Mouse (Mus musculus): ENCODE measurements around the gene Gnb1. TPM values are rescaled to one million over a fixed set of nuclear protein-coding genes. Genes with fewer than 3 reads are reported as not detected.

The Gnb1 gene
- polyA plus RNA-seq, 1 experiment: 1,100 TPM

DNA sequence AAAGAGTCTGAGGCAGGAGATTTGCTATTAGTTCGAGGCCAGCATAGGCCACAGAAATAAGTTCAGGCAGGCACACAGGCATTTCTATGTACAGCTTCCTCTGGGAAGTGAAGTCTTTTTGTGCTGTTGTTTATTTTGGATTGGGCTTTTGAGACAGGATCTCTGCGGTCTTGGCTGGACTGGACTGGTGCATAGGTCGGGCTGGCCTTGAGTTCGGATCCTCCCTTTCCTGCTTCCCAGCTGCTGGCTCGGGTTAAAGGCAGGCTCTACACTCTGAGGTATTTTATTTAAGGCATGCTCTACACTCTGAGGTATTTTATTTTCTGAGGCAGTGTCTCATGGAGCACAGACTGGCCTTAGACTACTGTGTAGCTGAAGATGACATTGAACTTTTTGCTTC, 34.6 kb downstream of the Gnb1 start:
- WGBS: 51% methylated on average over 5 of the region's 5 CpGs
- no peak for DNase-seq (ENCODE audit: low read depth, low spot score)

GRCm38 (mm10) chr4:155529294-155529693, 38.1 kb downstream of the Gnb1 start:
- 52% methylated on average over 3 of the region's 3 CpGs for WGBS
- no peak for DNase-seq (ENCODE audit: low read depth, low spot score)

GRCm38 (mm10) chr4:155549993-155550392, 58.8 kb downstream of the Gnb1 start:
- no peak for DNase-seq (ENCODE audit: low read depth, low spot score)
- 86% methylated on average over 7 of the region's 7 CpGs for WGBS

DNA sequence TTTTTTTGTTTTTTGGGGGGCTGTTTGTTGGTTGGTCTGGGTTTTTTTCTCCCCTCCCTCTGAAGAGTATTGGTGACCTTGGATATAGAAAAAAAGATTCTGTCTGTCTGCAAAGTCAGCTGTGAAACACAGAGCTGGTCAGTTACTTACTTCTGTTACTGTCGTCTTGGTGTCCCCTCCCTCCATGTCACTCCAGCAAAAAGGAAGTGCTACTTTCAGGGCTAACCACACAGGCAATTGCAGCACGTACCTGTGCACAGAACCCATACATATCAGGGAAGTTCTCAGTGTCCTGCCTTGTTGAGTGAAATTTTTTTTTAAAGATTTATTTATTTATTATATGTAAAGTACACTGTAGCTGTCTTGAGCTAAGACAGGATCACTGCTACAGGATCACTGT, 59.3 kb downstream of the Gnb1 start:
- no peak for DNase-seq (ENCODE audit: low read depth, low spot score)
- 63% methylated on average over 2 of the region's 2 CpGs for WGBS

GRCm38 (mm10) chr4:155551073-155551472, 59.9 kb downstream of the Gnb1 start:
- 88% methylated on average over 4 of the region's 4 CpGs for WGBS
- no peak for DNase-seq (ENCODE audit: low read depth, low spot score)

DNA sequence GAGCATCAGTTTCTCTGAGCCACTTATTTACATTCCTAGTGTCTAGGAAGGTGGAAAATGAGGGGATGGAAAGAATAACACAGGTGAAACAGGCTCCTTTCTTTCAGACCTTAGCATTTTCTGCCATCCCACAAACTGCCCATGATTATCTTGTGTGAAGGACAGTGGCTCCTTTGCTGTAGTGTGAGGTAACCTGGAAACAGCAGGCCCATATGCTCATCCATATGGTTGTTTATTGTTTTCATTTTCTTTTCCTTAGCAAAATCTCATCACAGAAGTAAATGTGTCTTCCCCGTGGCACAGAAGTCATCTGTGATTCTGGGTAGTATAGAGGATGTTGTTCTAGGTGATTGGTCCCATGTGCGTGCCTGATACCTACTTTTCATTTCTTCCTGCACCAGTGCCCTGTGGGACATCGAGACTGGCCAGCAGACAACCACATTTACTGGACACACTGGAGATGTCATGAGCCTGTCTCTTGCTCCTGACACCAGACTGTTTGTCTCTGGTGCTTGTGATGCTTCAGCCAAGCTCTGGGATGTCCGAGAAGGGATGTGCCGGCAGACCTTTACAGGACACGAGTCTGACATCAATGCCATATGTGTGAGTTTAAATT, 61.9 kb downstream of the Gnb1 start:
- DNase-seq (ENCODE audit: low read depth, low spot score): no peak
- WGBS: 89% methylated on average over 6 of the region's 6 CpGs

DNA sequence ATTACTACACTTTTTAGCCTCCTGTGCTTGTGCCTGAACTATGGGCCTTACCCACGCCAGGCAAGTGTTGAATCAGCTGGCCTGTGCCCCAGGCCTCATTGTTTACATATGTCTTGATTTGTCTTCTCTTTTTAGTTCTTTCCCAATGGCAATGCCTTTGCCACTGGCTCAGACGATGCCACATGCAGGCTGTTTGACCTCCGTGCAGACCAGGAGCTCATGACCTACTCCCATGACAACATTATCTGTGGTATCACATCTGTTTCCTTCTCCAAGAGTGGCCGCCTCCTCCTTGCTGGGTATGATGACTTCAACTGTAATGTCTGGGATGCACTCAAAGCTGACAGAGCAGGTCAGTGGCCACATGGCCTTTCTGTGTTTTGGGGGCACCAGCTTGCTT, 63.7 kb downstream of the Gnb1 start:
- 45% methylated on average over 4 of the region's 4 CpGs for WGBS
- no peak for DNase-seq (ENCODE audit: low read depth, low spot score)

DNA sequence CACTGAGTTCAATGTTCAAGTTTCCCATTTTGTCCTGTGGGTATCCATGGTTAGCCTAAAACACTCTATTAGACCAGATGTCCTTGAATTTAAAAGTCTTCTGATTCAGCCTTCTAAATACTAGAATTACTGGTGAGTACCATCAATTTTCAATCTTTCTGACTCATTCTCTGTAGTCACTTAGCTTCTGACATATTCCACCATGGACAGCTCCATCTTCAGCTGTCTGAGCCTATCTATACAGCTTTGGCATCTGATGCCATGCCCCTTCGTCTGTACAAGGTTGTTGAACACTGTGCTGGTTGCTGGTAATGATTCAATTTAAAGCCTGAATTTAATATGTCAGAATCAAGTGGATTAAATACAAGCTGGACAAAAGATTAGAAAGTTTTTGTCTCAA, 64.3 kb downstream of the Gnb1 start:
- DNase-seq (ENCODE audit: low read depth, low spot score): no peak
- 34% methylated on average over 1 of the region's 1 CpGs for WGBS

DNA sequence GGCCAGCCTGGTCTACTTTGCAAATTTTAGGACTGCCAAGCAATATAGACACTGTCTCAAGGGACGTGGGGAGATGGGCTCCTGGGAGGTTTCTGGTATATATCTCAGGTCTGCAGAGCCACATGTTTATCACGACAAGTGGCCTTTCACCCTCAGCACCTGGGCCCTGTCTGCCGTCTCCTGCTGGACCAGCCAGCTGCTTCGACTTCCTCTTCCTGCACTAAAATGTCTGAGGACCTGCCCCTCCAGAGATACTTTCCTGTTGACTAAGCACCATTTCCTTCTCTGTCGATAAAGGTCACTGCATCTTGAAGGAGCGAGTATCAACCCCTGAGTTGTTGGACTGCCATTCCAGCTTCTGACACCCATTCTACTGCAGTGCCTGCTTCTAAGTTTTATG, 68.3 kb downstream of the Gnb1 start:
- DNase-seq (ENCODE audit: low read depth, low spot score): no peak

GRCm38 (mm10) chr4:155560932-155561331, 69.8 kb downstream of the Gnb1 start:
- no peak for DNase-seq (ENCODE audit: low read depth, low spot score)
- WGBS: 48% methylated on average over 2 of the region's 2 CpGs

More for the DNA sequence above, 68.3 kb downstream of the Gnb1 start:
- 16% methylated on average over 6 of the region's 6 CpGs for WGBS

GRCm38 (mm10) chr4:155561661-155562442, 70.7 kb downstream of the Gnb1 start, which contains the start of gene Nadk:
TSS of gene Nadk (plus strand) at chr4:155562378.
- DNase-seq (ENCODE audit: low read depth, low spot score): no peak
- 23% methylated on average over 7 of the region's 7 CpGs for WGBS

GRCm38 (mm10) chr4:155562725-155563399, 71.7 kb downstream of the Gnb1 start:
- WGBS: 2% methylated on average over 19 of the region's 19 CpGs
- DNase-seq (ENCODE audit: low read depth, low spot score): no peak

GRCm38 (mm10) chr4:155563400-155564231, 72.5 kb downstream of the Gnb1 start:
- DNase-seq (ENCODE audit: low read depth, low spot score): peak; percentile 93
- 1% methylated on average over 69 of the region's 69 CpGs for WGBS

DNA sequence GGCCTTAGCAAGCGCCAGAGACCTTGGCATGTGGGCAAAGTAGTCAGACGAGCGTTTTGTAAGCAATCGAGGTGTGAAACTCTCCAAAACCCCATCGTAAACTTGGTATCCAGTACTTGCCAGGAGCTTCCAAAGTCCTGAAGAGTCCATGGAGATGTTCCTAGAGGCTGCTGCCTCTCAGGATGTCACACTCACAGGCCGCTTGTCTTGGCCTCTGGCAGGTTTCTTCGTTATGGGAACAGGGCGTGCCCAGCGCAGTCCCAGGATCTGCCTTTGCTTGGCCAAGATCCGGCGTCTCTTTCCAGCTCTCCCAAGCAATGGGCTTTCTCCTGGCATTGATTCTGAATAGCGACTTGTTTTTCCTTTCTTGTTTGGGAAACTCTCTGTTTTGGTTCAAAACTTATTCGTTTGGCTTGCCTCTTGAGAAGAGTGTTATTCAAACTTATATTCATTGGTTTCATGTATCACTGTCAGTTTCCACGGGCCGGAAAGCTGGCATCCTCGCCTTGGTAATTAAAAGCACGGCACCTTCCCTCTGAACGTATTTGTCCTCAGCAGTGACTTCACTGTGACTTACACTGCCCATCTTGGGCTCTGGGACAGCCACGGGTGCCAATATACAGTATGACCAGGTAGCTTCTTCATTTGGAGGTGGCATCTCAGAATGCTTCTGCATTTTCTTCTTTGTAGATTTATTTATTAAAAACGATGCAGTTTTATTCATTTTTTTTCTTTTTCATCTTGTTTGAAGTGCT, 73.3 kb downstream of the Gnb1 start:
- WGBS: 4% methylated on average over 20 of the region's 20 CpGs
- no peak for DNase-seq (ENCODE audit: low read depth, low spot score)

DNA sequence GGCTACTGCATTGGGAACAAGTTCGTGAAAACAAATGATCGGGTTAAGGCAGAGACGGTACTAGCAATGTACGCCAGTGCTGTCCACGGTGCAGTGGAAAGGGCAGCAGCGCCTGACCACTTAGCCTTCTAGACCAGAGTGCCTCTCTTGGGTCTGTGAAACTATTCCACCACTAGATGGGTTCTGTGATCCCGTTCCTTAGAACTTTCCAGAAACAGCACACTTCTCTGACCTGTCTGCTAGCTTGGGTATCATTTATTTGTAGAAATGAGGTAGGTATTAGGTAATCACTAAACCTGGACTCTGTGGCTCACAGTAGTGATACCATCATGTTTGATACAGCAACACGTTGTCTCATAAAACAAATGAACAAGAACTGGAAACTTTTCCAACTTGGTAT, 75.4 kb downstream of the Gnb1 start:
- no peak for DNase-seq (ENCODE audit: low read depth, low spot score)
- 60% methylated on average over 8 of the region's 8 CpGs for WGBS

GRCm38 (mm10) chr4:155568170-155568569, 77.0 kb downstream of the Gnb1 start:
- DNase-seq (ENCODE audit: low read depth, low spot score): no peak

GRCm38 (mm10) chr4:155568632-155569370, 77.6 kb downstream of the Gnb1 start:
- no peak for DNase-seq (ENCODE audit: low read depth, low spot score)
- 57% methylated on average over 7 of the region's 7 CpGs for WGBS

More at GRCm38 (mm10) chr4:155568170-155568569, 77.0 kb downstream of the Gnb1 start:
- WGBS: 3% methylated on average over 2 of the region's 2 CpGs

DNA sequence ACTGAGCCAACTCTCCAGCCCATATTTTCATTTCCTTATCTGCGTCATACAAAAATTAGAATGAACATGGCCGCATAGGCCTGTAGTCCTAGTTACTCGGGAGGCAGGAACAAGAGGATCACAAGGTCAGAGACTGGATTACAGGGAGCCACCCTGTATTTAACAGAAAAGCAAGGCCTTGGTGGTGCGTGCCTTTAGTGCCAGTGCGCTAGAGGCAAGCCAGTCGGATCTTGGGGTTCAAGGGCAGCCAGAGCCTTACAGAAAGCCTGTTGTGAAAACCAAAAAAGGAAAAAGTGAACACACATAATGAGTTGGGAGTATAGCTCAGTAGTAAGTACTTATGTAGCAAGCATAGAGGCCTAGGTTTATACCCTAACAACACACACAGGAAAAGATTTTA, 78.7 kb downstream of the Gnb1 start:
- no peak for DNase-seq (ENCODE audit: low read depth, low spot score)
- WGBS: 80% methylated on average over 6 of the region's 6 CpGs

All from large intestine, adult 2 months (tissue).